Mouse (Mus musculus): ENCODE results near the gene Cd200r2.
A peak's percentile ranks its signal among the peaks of the same experiment; 100 is the strongest.
"Not testable (repeated sequence)": the region's sequence is repeated elsewhere in the genome, so short reads cannot be mapped to it uniquely, and the experiment has no call there.

Cd200r2 gene

DNA sequence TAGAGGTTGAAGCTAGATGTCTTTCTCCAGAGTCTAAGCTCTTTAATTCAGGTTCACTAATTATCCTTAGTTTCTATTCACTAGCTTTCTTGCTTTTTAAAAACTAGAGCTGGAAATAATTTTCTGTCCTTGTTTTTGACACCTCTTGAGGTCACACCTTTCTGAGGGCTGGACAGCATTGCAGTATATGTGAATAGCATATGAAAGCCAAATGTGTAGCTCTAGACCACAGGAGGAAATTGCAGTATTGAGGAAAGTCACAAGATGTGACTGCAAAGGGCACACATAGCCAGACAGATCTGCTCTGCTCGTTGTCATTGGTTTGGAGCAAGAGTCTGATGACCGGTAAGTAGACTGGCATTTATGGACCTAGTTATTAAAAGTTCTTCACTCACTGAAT, at the start of gene Cd200r2:
Gene Cd200r2, plus strand, starts transcription at position 301 of the 400 bp plus-strand sequence.
- DNase-seq = no peak

GRCm38 (mm10) chr16:44818010-44818409, 48.9 kb upstream of the Cd200r2 start:
- no peak for DNase-seq

GRCm38 (mm10) chr16:44820545-44820944, 46.4 kb upstream of the Cd200r2 start:
- no peak for DNase-seq

- no peak for DNase-seq
Observed at GRCm38 (mm10) chr16:44832286-44832685, 34.6 kb upstream of the Cd200r2 start.

GRCm38 (mm10) chr16:44833189-44833588, 33.7 kb upstream of the Cd200r2 start:
- not testable (repeated sequence) for DNase-seq

GRCm38 (mm10) chr16:44875178-44875577, 8.3 kb downstream of the Cd200r2 start:
- no peak for DNase-seq

GRCm38 (mm10) chr16:44876625-44877024, 9.7 kb downstream of the Cd200r2 start:
- no peak for DNase-seq

DNA sequence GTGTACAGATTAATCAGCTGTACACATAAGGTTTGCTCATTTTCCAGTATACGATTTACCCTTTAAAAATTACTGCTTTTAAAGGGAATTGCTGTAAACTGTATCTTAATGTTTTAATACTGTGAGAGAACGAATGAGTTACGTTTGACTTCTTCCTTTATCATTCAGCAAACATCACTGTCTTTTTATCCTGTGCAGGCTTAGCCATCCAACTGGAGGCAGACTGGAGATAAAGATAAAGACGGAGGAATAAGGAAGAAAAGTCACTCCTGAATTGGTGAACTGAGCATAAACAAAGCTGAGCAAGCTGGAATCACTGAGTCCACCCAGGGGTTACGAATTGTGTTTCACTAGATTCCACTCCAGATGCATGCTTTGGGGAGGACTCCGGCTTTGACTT, 10.7 kb downstream of the Cd200r2 start:
- DNase-seq = no peak

- no peak for DNase-seq
Observed at GRCm38 (mm10) chr16:44890814-44891213, 23.9 kb downstream of the Cd200r2 start.

DNA sequence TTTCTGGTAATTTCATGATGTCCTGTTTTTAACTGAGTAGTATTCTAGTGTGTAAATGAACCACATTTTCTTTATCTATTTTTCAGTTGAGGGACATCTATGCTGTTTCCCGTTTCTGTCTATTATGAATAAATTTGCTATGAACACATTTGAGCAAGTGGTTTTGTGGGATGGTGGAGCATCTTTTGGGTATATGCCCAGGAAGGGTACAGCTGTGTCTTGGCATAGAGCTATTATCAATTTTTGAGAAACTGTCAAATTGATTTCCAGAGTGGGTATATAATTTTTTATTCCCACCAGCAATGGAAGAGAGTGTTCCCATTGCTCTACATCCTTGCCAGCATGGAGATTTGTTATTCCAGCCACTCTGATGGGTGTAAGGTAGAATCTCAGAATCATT, 65.1 kb downstream of the Cd200r2 start:
- no peak for DNase-seq

DNA sequence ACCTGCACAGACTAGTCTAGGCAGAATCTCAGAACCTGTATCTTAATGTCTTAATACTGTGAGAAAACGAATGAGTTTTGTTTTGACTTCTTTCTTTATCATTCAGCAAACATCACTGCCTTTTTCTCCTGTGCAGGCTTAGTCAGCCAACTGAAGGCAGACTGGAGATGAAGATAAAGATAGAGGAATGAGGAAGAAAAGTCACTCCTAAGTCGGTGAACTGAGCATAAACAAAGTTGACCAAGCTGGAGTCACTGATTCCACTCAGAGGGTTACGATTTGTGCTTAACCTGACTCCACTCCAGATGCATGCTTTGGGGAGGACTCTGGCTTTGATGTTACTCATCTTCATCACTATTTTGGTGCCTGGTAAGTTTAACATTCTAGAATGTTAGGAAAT, 76.6 kb downstream of the Cd200r2 start, which contains the start of gene Cd200r3:
Gene Cd200r3, plus strand, starts transcription at position 211 of the 400 bp plus-strand sequence.
- no peak for DNase-seq

GRCm38 (mm10) chr16:44951360-44952114, 84.6 kb downstream of the Cd200r2 start:
- DNase-seq = no peak

- no peak for DNase-seq
Observed at GRCm38 (mm10) chr16:44962296-44962695, 95.4 kb downstream of the Cd200r2 start.

GRCm38 (mm10) chr16:44962777-44963176, 95.9 kb downstream of the Cd200r2 start:
- peak; percentile 66 to 68 for DNase-seq

DNA sequence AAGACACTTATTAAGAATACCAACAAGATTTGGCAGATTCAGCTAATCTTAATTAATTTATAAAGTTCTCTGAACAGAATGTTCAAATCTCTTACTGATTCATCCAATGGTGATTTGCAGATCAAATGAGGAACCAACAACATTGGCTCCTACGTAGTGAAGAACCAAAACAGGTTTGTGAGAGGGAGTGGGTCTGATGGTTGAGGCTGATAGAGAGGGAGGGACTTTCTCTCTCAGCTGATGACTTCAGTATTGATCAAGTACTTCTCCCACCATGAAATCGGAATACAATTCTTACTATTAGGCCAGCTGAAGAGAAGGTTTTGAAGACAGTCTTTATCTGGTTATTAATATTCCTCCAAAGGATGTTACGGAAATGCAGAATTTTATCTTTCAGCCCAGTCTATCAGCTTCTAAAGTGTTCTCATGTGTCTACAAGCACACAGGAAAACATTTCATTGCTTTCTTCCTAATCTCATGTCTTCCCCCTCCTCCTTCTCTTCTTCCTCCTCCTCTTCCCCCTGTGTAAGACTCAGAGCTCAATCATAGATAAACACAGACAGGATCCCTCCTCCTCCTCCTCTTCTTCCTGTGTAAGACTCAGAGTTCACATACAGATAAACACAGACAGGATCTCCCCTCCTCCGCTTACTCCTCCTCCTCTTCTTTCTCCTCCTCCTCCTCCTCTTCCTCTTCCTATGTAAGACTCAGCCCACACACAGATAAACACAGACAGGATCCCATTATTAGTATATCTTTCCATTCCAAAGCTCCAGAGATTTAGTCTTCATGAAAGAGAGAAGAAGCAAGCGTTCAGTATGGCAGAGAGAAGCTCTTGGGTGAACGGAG, 97.9 kb downstream of the Cd200r2 start:
- DNase-seq = no peak

- DNase-seq = no peak
Observed at GRCm38 (mm10) chr16:44965428-44965827, 98.5 kb downstream of the Cd200r2 start.
